Mouse (Mus musculus) CH12F3 (cell line): ENCODE measurements around the gene Usp47.

Source experiments
- in situ Hi-C: fragments of 300-500 bp; cut with MboI; formaldehyde crosslinking; loops from 2 replicates; pipeline ENCODE4 v1.14.3; 2020; ENCODE audit warnings: low sequenced_read_pairs

Gene Usp47

GRCm38 (mm10) chr7:112023150-112023600, at the start of gene Usp47:
Usp47 (plus strand) TSS chr7:112023504.
- in situ Hi-C loops, result no loop called here

GRCm38 (mm10) chr7:111976401-111976800, 46.9 kb upstream of the Usp47 start:
- in situ Hi-C loops, result no loop called here

- in situ Hi-C loops, result no loop called here
Observed at GRCm38 (mm10) chr7:111977871-111978270, 45.4 kb upstream of the Usp47 start.

GRCm38 (mm10) chr7:111982296-111982695, 41.0 kb upstream of the Usp47 start:
- in situ Hi-C loops, result no loop called here

GRCm38 (mm10) chr7:111984530-111984929, 38.8 kb upstream of the Usp47 start:
- in situ Hi-C loops, result no loop called here

GRCm38 (mm10) chr7:111985266-111985665, 38.0 kb upstream of the Usp47 start:
- in situ Hi-C loops, result no loop called here

- in situ Hi-C loops, result no loop called here
Observed at GRCm38 (mm10) chr7:111986906-111987305, 36.4 kb upstream of the Usp47 start.

GRCm38 (mm10) chr7:111997441-111997840, 25.9 kb upstream of the Usp47 start:
- in situ Hi-C loops, result no loop called here

GRCm38 (mm10) chr7:111998446-111999004, 24.8 kb upstream of the Usp47 start:
- in situ Hi-C loops, result no loop called here

- in situ Hi-C loops, result no loop called here
Observed at GRCm38 (mm10) chr7:111999376-111999775, 23.9 kb upstream of the Usp47 start.

- in situ Hi-C loops, result no loop called here
Observed at GRCm38 (mm10) chr7:112000166-112000565, 23.1 kb upstream of the Usp47 start.

GRCm38 (mm10) chr7:112010511-112010910, 12.8 kb upstream of the Usp47 start:
- in situ Hi-C loops, result no loop called here

GRCm38 (mm10) chr7:112010976-112011375, 12.3 kb upstream of the Usp47 start:
- in situ Hi-C loops, result no loop called here

- in situ Hi-C loops, result no loop called here
Observed at GRCm38 (mm10) chr7:112012102-112012501, 11.2 kb upstream of the Usp47 start.

GRCm38 (mm10) chr7:112012621-112013177, 10.6 kb upstream of the Usp47 start:
- in situ Hi-C loops, result no loop called here

- in situ Hi-C loops, result no loop called here
Observed at GRCm38 (mm10) chr7:112014148-112014547, 9.2 kb upstream of the Usp47 start.

- in situ Hi-C loops, result no loop called here
Observed at GRCm38 (mm10) chr7:112022506-112023149, 676 bp upstream of the Usp47 start.

GRCm38 (mm10) chr7:112023601-112024445, 519 bp downstream of the Usp47 start:
- in situ Hi-C loops, result no loop called here

- in situ Hi-C loops, result no loop called here
Observed at GRCm38 (mm10) chr7:112024446-112024730, 1.1 kb downstream of the Usp47 start.

GRCm38 (mm10) chr7:112024856-112025255, 1.6 kb downstream of the Usp47 start:
- in situ Hi-C loops, result no loop called here

- in situ Hi-C loops, result no loop called here
Observed at GRCm38 (mm10) chr7:112030594-112030993, 7.3 kb downstream of the Usp47 start.

GRCm38 (mm10) chr7:112035804-112036203, 12.5 kb downstream of the Usp47 start:
- in situ Hi-C loops, result no loop called here
